Mouse (Mus musculus): Measurements from ENCODE around the gene Hnrnpul2.
A peak's percentile ranks its signal among the peaks of the same experiment; 100 is the strongest.
"Not testable (repeated sequence)": the region's sequence is repeated elsewhere in the genome, so short reads cannot be mapped to it uniquely, and the experiment has no call there.

Gene Hnrnpul2

DNA sequence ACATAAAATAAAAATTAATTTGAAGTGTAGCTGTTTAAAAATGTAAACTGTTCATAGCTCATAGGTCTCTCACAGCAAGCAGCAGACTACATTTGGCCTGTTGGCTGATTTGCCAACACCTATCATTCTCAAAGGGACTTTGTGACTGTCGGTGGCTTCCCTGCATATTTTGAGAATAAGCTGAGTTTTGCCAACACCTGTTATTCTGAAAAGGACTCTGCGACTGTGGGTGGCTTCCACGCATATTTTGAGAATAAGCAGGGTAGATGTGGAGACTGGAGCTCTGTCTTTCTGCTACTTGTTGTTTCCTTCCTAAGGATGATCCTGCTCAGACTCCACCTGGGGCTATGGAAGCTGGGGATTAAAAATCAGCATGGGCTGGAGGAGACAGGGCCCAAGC is 33.3 kb downstream of the Hnrnpul2 start:
- no peak for DNase-seq

DNA sequence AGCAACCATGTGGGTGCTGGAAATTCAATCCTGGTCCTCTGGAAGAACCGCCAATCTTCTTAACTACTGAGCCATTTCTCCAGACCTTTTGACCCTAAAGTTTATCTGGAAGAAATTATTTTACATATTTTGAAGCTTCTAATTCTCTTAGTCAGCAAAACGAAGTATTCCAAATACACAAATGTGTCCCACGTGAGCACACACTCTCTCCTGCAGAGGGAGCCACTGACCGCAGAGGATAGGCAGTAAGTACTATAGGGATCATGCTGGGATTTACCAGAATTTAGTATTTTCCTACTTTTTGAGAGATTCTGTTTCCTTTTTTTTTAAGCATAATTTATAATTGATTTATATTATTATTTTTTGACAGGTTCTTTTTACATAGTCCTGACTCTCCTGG is 37.9 kb downstream of the Hnrnpul2 start:
- no peak for DNase-seq

DNA sequence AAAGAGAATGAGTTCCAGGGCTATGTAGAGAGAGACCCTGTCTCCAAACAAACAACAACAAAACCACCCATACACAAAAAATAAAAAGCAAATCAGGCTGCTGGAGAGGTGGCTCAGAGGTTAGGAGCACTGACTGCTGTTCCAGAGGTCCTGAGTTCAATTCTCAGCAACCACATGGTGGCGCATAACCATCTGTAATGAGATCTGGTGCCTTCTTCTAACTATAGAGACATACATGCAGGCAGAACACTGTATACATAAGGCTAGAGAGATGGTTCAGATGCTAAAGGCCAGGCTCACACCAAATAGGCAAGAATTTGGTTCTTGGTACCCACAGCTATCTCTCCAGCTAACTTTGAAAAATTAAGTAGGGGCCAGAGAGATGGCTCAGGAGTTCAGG is 39.2 kb downstream of the Hnrnpul2 start:
- no peak for DNase-seq

DNA sequence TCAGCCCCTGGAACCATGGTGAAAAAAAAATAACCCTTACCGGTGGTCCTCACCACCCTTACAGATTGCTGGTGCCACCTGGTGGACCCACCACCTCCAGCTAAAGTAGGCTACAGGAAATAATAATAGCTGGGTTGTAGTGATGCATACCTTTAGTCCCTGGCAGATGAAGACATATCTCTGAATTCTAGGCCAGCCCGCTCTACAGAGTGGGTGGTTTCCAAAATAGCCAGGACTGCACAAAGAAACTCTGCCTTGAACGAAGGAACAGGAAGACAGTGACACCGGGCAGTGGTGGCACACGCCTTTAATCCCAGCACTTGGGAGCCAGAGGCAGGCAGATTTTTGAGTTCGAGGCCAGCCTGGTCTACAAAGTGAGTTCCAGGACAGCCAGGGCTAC is 44.5 kb downstream of the Hnrnpul2 start:
- DNase-seq: peak; percentile 45

DNA sequence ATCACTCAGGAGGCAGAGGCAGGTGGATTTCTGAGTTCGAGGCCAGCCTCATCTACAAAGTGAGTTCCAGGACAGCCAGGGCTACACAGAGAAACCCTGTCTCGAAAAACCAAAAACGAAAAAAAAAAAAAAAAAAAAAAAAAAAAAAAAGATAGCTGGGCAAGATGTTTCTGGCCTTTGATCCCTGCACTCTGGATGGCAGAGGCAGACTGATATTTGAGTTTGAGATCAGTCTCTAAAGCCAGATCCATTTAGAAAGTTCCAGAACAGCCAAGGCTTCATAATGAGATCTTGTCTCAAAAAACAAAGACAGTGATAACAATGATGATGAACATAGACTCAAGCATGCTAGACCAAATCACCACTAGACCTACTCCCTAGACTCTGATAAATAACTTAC is 50.6 kb downstream of the Hnrnpul2 start:
- DNase-seq: not testable (repeated sequence)

DNA sequence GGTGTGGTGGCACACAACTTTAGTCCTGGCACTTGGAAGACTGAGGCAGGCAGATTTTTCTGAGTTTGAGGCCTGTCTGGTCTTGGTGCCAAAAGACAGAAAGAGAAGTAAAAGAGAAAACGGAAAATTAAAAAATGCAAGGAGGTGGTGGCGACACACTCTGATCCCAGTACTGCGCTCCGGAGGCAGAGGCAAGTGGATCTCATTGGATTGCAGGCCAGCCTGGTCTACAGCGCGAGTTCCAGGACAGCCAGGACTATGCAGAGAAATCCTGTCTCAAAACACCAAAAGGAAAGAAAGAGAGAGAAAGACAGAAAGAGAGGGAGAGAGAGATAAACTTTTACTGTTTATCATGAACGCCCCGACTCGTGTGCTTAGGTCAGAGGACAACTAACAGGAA is 51.0 kb downstream of the Hnrnpul2 start:
- DNase-seq: no peak

DNA sequence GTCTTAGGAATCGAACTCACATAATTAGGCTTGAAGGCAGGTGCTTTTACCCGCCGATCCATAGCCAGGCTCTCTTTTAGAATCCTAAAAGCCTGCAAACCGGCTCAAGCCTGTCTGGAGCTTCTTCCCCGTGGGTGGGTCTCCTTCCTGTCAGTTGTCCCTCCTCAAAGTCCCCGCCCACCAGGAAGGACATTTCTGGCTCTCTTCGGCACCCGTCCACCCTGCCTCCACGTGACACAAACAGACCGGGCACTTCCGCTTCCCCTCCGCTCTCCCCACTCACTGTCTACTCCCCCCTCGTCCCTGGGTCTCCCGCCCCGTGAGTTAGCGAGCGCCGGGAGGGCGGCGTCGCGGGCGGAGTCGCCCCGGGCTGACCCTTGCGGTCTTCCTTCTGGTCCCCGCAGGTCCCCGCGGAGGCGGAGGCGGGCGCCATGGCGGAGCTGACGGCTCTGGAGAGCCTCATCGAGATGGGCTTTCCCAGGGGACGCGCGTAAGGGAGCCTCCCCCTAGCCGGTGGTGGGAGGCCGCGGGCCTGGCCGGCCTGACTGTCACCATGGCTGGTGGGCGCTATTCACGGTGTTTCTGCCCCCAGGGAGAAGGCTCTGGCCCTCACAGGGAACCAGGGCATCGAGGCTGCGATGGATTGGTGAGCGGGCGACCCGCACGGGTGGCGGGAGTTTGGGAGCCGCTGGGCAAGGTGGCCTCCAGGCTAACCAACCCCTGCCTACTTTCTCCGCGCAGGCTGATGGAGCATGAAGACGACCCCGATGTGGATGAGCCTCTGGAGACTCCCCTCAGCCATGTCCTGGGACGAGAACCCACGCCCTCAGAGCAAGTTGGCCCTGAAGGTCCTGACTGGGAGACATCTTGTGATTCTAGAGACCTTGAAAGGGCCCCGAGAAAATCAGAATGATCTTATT is 51.7 kb downstream of the Hnrnpul2 start, which contains the start of gene Ubxn1:
TSS of gene Ubxn1 (plus strand) at position 230 of the 920 bp plus-strand sequence.
- peak; percentile 98 for DNase-seq

DNA sequence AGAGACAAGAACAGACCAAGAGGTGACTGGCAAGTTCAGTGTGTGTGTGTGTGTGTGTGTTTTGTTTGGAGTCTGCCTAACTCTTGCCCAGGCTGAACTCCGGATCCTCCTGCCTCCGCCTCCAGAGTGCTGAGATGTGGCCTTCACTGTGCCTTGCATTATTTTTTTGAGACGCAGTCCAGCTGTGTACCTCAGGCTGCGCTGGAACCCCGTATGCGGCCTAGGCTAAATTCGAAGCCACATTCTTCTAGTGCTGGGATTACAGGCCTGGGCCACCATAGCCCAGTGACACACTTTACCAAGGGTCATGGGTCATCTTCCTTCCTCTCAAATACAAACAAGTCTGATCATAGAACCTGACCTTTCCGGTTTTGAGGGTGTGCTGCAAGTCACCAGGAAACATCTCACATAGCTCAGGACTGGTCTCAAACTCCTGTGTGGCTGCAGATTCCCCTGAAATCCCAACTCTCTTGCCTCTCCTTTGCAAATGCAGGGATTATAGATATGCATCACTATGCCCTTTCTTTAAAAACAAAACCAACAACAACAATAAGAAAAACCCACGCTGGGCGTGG is 52.5 kb downstream of the Hnrnpul2 start:
- DNase-seq: no peak

DNA sequence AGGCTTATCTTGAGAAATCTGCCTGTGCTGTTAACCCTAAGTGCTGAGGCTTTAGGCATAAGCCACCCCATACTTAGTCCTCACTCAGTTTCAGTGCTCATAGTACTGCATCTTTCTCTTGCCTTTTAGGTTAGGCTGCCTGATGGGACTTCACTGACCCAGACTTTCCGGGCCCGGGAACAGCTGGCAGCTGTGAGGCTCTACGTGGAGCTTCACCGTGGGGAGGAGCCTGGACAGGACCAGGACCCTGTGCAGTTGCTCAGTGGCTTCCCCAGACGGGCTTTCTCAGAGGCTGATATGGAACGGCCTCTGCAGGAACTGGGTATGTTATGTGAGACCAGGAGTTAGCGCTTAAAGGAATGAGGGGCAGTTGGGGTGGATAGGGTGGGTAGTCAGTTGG is 55.2 kb downstream of the Hnrnpul2 start:
- DNase-seq: no peak

DNA sequence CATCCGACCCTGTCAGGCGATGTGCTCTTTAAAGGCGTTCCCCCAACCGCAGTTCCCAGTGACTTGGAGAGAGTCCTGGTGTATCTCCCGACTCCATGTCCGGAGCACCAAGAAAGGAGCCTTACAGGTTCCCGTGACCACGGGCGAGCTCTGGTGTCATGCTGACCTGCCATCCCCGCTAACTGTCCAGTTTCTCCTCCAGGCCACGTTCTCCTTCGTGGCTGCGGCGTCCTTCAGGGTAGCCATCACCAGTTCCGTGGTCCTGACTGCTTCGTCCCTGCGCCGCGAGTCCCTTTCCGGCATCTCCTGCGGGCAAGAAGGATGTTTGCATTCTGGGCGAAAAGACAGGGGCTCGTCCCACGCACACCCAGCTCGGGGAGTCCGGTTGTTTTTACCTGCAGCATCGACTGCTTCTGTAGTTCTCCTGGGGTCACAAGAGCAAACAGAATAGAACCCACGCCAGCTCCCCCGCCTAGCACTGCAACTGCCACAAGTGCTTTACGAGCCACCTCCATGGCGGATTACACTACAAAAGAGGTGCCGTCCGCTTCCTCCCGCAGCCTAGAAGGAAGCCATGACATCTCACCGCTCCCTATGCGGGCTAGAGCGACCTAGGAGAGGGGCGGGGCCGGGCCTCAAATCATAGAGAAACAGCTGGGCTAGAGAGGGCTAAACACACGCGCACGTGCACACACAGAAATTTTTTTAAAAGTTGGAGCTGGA is 60.7 kb downstream of the Hnrnpul2 start, which contains the start of gene Uqcc3:
TSS of gene Uqcc3 (minus strand) at position 613 of the 723 bp plus-strand sequence.
- DNase-seq: peak; percentile 92

DNA sequence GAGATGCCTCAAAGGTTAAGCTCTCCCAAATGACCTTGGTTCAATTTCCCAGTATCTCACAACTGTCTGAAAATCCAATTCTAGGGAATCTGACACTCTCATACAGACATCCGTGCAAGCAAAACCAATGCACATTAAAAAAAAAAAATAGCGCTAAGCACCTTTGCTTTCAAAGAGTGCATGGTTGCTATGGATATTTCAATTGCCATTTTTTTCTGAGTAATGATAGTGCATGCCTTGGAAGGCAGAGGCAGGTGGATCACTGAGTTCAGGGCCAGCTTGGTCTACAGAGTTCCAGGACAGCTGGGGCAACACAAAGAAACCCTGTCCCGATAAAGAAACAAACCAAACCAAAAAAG is 61.2 kb downstream of the Hnrnpul2 start:
- DNase-seq: no peak

DNA sequence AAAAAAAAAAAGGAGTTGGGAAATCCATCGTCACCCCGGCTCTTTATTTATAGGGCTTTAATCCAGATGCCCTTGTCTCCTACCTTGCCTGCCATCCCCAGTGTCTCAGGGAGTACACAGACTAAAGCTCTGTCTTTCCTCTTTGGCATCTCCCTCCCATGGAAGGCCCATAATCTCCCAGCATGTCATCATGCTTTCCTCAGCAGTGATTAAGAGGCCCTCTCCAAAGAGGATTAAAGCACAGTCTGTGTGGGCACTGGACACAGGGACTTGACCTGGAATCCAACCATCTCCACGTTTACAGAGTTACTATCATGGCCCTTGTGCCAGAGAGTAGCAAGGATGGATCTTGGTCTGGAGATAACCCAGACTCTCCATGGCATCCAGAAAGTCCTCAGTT is 63.8 kb downstream of the Hnrnpul2 start, which contains the start of the genes Lbhd1 and Gm49403:
TSS of gene Lbhd1 (plus strand) at position 117 of the 400 bp plus-strand sequence.
TSS of gene Gm49403 (plus strand) at position 315 of the 400 bp plus-strand sequence.
- DNase-seq: no peak
